Comparison of ENCODE assay signal across 11 mouse cellular contexts in the genomic region with DNA sequence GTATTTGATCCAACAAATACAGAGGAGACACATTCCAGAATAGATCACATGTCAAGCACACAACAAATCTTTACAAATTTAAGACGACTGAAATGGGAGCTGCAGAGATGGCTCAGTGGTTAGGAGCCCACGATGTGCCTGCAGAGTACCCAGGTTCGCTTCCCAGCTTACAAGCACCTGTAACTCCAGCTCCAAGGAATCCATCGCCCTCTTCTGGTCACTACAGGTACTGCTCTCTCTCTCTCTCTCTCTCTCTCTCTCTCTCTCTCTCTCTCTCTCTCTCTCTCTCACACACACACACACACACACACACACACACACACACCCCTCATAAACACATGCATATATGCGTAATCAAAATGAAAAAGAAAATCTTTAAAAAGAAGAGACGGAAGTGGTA.
DNase-seq lines count a peak whose midpoint lies in the region; ATAC-seq and TF ChIP-seq lines count a peak whose summit lies in the region.
"Had no signal": no experiment of that assay in that cellular context is flagged by ENCODE, and none has a peak within 500 bp of the region (broad histone marks: within the 10 kb centered on the region; RNA-seq: fewer than 3 reads in every experiment).

No protein-coding gene starts in this region.

- H3K4me3 ChIP-seq in liver, postnatal 0 days (ENCODE audit: low read depth, low read length), result no peak overlapping the region
- H3K4me3 ChIP-seq in liver, embryonic 12.5 days, result no peak overlapping the region
- H3K4me3 ChIP-seq: embryonic facial prominence, embryonic 12.5 days; limb, embryonic 12.5 days; midbrain, embryonic 10.5 days had no signal

- no peaks in the 10 kb centered on the region for H3K4me1 ChIP-seq in liver, postnatal 0 days (ENCODE audit: insufficient read depth)
- H3K4me1 ChIP-seq in liver, embryonic 12.5 days, result no peaks in the 10 kb centered on the region
- H3K4me1 ChIP-seq: embryonic facial prominence, embryonic 12.5 days; midbrain, embryonic 10.5 days had no signal

- DNase-seq in embryo, embryonic 10.5 days (ENCODE audit: low spot score), result peak; percentile 14
- DNase-seq in embryo, embryonic 10 days (ENCODE audit: low spot score), result no peak
- DNase-seq in liver, postnatal 0 days, result no peak
- peak; percentile 7 for DNase-seq in WW6 (ENCODE audit: low read depth, low spot score)
- peak; percentile 13 for DNase-seq in testis, postnatal 14 days (ENCODE audit: low spot score)
- DNase-seq in right cerebral cortex, postnatal 14 days, result no peak
- no peak for DNase-seq in cerebellum, postnatal 4 days (ENCODE audit: low spot score in 2 of 2)

- no peak overlapping the region for H3K9ac ChIP-seq in liver, postnatal 0 days (replicated peaks)
- H3K9ac ChIP-seq in liver, embryonic 12.5 days, result no peak overlapping the region
- H3K9ac ChIP-seq: embryonic facial prominence, embryonic 12.5 days; limb, embryonic 12.5 days had no signal

- no peak overlapping the region for H3K27ac ChIP-seq in liver, postnatal 0 days (ENCODE audit: low read depth)
- H3K27ac ChIP-seq in liver, embryonic 12.5 days, result no peak overlapping the region
- H3K27ac ChIP-seq: embryonic facial prominence, embryonic 12.5 days; limb, embryonic 12.5 days; midbrain, embryonic 10.5 days had no signal

- no peak overlapping the region for H3K4me2 ChIP-seq in liver, postnatal 0 days (ENCODE audit: low read depth, low read length)
- no peak overlapping the region for H3K4me2 ChIP-seq in liver, embryonic 12.5 days
- H3K4me2 ChIP-seq: embryonic facial prominence, embryonic 12.5 days; limb, embryonic 12.5 days had no signal

- H3K36me3 ChIP-seq in liver, postnatal 0 days (replicated peaks; ENCODE audit: insufficient read depth, low read length), result no peaks in the 10 kb centered on the region
- no peaks in the 10 kb centered on the region for H3K36me3 ChIP-seq in liver, embryonic 12.5 days
- H3K36me3 ChIP-seq: embryonic facial prominence, embryonic 12.5 days; limb, embryonic 12.5 days; midbrain, embryonic 10.5 days had no signal

- WGBS in liver, postnatal 0 days (ENCODE audit: insufficient replicate concordance), result 48% methylated on average over 6 of the region's 6 CpGs
- WGBS in liver, embryonic 12.5 days (ENCODE audit: insufficient replicate concordance), result 46% methylated on average over 6 of the region's 6 CpGs

- ATAC-seq in liver, postnatal 0 days, result no peak
- no peak for ATAC-seq in liver, embryonic 12.5 days

- no peak for TF ChIP-seq EP300 in liver, postnatal 0 days (IDR thresholded peaks at IDR 0.05; ENCODE audit: low read depth)

- H3K9me3 ChIP-seq in liver, postnatal 0 days (ENCODE audit: low read length), result no peaks in the 10 kb centered on the region
- no peaks in the 10 kb centered on the region for H3K9me3 ChIP-seq in liver, embryonic 12.5 days (replicated peaks)
- H3K9me3 ChIP-seq: embryonic facial prominence, embryonic 12.5 days; limb, embryonic 12.5 days; midbrain, embryonic 10.5 days had no signal

- TF ChIP-seq CTCF in liver, postnatal 0 days (IDR thresholded peaks at IDR 0.05; ENCODE audit: low read depth), result peak; percentile 51

- H3K27me3 ChIP-seq in liver, postnatal 0 days (ENCODE audit: insufficient read depth, low read length), result no peaks in the 10 kb centered on the region
- H3K27me3 ChIP-seq in liver, embryonic 12.5 days (replicated peaks), result no peaks in the 10 kb centered on the region
- H3K27me3 ChIP-seq: embryonic facial prominence, embryonic 12.5 days; limb, embryonic 12.5 days had no signal

Comparison
In these comparisons a context has a peak if more than half of its experiments do, and no peak if none do; other contexts are left out.
1. DNase-seq: peak in embryo, embryonic 10.5 days (single experiment), WW6 (single experiment) and testis, postnatal 14 days (single experiment); none in embryo, embryonic 10 days (single experiment), liver, postnatal 0 days (single experiment), right cerebral cortex, postnatal 14 days (single experiment) and cerebellum, postnatal 4 days (0 of 2).